Mouse (Mus musculus): Measurements from ENCODE around the gene Pdk2. TPM values are rescaled to one million over a fixed set of nuclear protein-coding genes. Genes with fewer than 3 reads are reported as not detected.
A peak's percentile ranks its signal among the peaks of the same experiment; 100 is the strongest.

Pdk2 gene
- polyA plus RNA-seq, 1 experiment from 2014 or later, result 29.6 TPM

- H3K27ac ChIP-seq (ENCODE audit: low read depth), result no peak overlapping the region
- ATAC-seq (replicated peaks; ENCODE audit: low FRiP score, low TSS enrichment, low read depth), result no peak
These were observed 36.3 kb downstream of the Pdk2 start for GRCm38 (mm10) chr11:95004937-95005198.

GRCm38 (mm10) chr11:95004136-95004936 is 36.8 kb downstream of the Pdk2 start:
- WGBS, result 79% methylated on average over 12 of the region's 12 CpGs
- no peak overlapping the region for H3K4me3 ChIP-seq (ENCODE audit: low read depth, low read length)
- H3K27ac ChIP-seq (ENCODE audit: low read depth), result no peak overlapping the region
- H3K9me3 ChIP-seq (ENCODE audit: control insufficient read depth, low read length), result no peaks in the 10 kb centered on the region
- peaks cover 36% of the 10 kb centered on the region for H3K4me1 ChIP-seq (replicated peaks; ENCODE audit: control insufficient read depth, insufficient read depth, low read length)
- H3K36me3 ChIP-seq (ENCODE audit: control insufficient read depth, insufficient read depth, low read length), result peaks cover 59% of the 10 kb centered on the region
- no peaks in the 10 kb centered on the region for H3K27me3 ChIP-seq (replicated peaks; ENCODE audit: control insufficient read depth, insufficient read depth, low read length)
- no peak for ATAC-seq (replicated peaks; ENCODE audit: low FRiP score, low TSS enrichment, low read depth)
- DNase-seq (ENCODE audit: low spot score), result no peak
- 0 out of 2 replicates have a peak overlapping the region, but pooled peaks have one; percentile 10 for H3K9ac ChIP-seq (ENCODE audit: low read length)
- no peak overlapping the region for H3K4me2 ChIP-seq (ENCODE audit: low read length)

More at GRCm38 (mm10) chr11:95004937-95005198, 36.3 kb downstream of the Pdk2 start:
- no peaks in the 10 kb centered on the region for H3K9me3 ChIP-seq (ENCODE audit: control insufficient read depth, low read length)
- H3K4me1 ChIP-seq (replicated peaks; ENCODE audit: control insufficient read depth, insufficient read depth, low read length), result peaks cover 37% of the 10 kb centered on the region
- no peak for DNase-seq (ENCODE audit: low spot score)
- H3K4me2 ChIP-seq (ENCODE audit: low read length), result no peak overlapping the region
- H3K36me3 ChIP-seq (ENCODE audit: control insufficient read depth, insufficient read depth, low read length), result peaks cover 54% of the 10 kb centered on the region
- no peaks in the 10 kb centered on the region for H3K27me3 ChIP-seq (replicated peaks; ENCODE audit: control insufficient read depth, insufficient read depth, low read length)
- no peak overlapping the region for H3K9ac ChIP-seq (ENCODE audit: low read length)
- WGBS, result 71% methylated on average over 6 of the region's 6 CpGs
- no peak overlapping the region for H3K4me3 ChIP-seq (ENCODE audit: low read depth, low read length)

GRCm38 (mm10) chr11:95002705-95003104 is 38.4 kb downstream of the Pdk2 start:
- Histone ChIP-seq H3K4me3 (ENCODE audit: low read depth, low read length) (no peak overlapping the region), H3K27ac (ENCODE audit: low read depth) (no peak overlapping the region), H3K9ac (ENCODE audit: low read length) (no peak overlapping the region), H3K9me3 (ENCODE audit: control insufficient read depth, low read length) (no peaks in the 10 kb centered on the region), H3K27me3 (replicated peaks; ENCODE audit: control insufficient read depth, insufficient read depth, low read length) (no peaks in the 10 kb centered on the region), H3K4me1 (replicated peaks; ENCODE audit: control insufficient read depth, insufficient read depth, low read length) (peaks cover 30% of the 10 kb centered on the region), H3K36me3 (ENCODE audit: control insufficient read depth, insufficient read depth, low read length) (peaks cover 76% of the 10 kb centered on the region), H3K4me2 (ENCODE audit: low read length) (no peak overlapping the region)
- no peak for DNase-seq (ENCODE audit: low spot score)
- ATAC-seq (replicated peaks; ENCODE audit: low FRiP score, low TSS enrichment, low read depth), result no peak
- 95% methylated on average over 8 of the region's 8 CpGs for WGBS

- H3K27me3 ChIP-seq (replicated peaks; ENCODE audit: control insufficient read depth, insufficient read depth, low read length), result no peaks in the 10 kb centered on the region
- peaks cover 85% of the 10 kb centered on the region for H3K36me3 ChIP-seq (ENCODE audit: control insufficient read depth, insufficient read depth, low read length)
- no peak overlapping the region for H3K4me2 ChIP-seq (ENCODE audit: low read length)
- no peaks in the 10 kb centered on the region for H3K9me3 ChIP-seq (ENCODE audit: control insufficient read depth, low read length)
- ATAC-seq (replicated peaks; ENCODE audit: low FRiP score, low TSS enrichment, low read depth) (no peak), DNase-seq (ENCODE audit: low spot score) (no peak)
- no peak overlapping the region for H3K27ac ChIP-seq (ENCODE audit: low read depth)
- 86% methylated on average over 21 of the region's 21 CpGs for WGBS
- H3K9ac ChIP-seq (ENCODE audit: low read length), result no peak overlapping the region
- H3K4me3 ChIP-seq (ENCODE audit: low read depth, low read length), result no peak overlapping the region
- peaks cover 22% of the 10 kb centered on the region for H3K4me1 ChIP-seq (replicated peaks; ENCODE audit: control insufficient read depth, insufficient read depth, low read length)
These were observed 39.4 kb downstream of the Pdk2 start for GRCm38 (mm10) chr11:95001584-95002347.

- Histone ChIP-seq H3K27ac (ENCODE audit: low read depth) (0 out of 2 replicates have a peak overlapping the region, but pooled peaks have one; percentile 47), H3K4me3 (ENCODE audit: low read depth, low read length) (no peak overlapping the region), H3K36me3 (ENCODE audit: control insufficient read depth, insufficient read depth, low read length) (peaks cover 90% of the 10 kb centered on the region), H3K27me3 (replicated peaks; ENCODE audit: control insufficient read depth, insufficient read depth, low read length) (no peaks in the 10 kb centered on the region), H3K4me1 (replicated peaks; ENCODE audit: control insufficient read depth, insufficient read depth, low read length) (peaks cover 18% of the 10 kb centered on the region), H3K9me3 (ENCODE audit: control insufficient read depth, low read length) (no peaks in the 10 kb centered on the region), H3K9ac (ENCODE audit: low read length) (no peak overlapping the region), H3K4me2 (ENCODE audit: low read length) (no peak overlapping the region)
- peak; percentile 79 for DNase-seq (ENCODE audit: low spot score)
- WGBS, result 3% methylated on average over 8 of the region's 8 CpGs
- ATAC-seq (replicated peaks; ENCODE audit: low FRiP score, low TSS enrichment, low read depth), result peak; percentile 42; the same call in 1 of the 2 replicates
These were observed 40.1 kb downstream of the Pdk2 start for GRCm38 (mm10) chr11:95001058-95001457.

GRCm38 (mm10) chr11:95000548-95000947 is 40.6 kb downstream of the Pdk2 start:
- Histone ChIP-seq H3K27ac (ENCODE audit: low read depth) (peak overlapping the region; percentile 47; the same call in 1 of the 2 replicates), H3K27me3 (replicated peaks; ENCODE audit: control insufficient read depth, insufficient read depth, low read length) (no peaks in the 10 kb centered on the region), H3K4me2 (ENCODE audit: low read length) (no peak overlapping the region), H3K9ac (ENCODE audit: low read length) (no peak overlapping the region), H3K9me3 (ENCODE audit: control insufficient read depth, low read length) (no peaks in the 10 kb centered on the region), H3K4me1 (replicated peaks; ENCODE audit: control insufficient read depth, insufficient read depth, low read length) (peaks cover 20% of the 10 kb centered on the region), H3K36me3 (ENCODE audit: control insufficient read depth, insufficient read depth, low read length) (peaks cover 91% of the 10 kb centered on the region), H3K4me3 (ENCODE audit: low read depth, low read length) (no peak overlapping the region)
- WGBS, result 31% methylated on average over 4 of the region's 4 CpGs
- DNase-seq (ENCODE audit: low spot score) (no peak), ATAC-seq (replicated peaks; ENCODE audit: low FRiP score, low TSS enrichment, low read depth) (no peak)

GRCm38 (mm10) chr11:95000128-95000527 is 41.0 kb downstream of the Pdk2 start:
- Histone ChIP-seq H3K4me1 (replicated peaks; ENCODE audit: control insufficient read depth, insufficient read depth, low read length) (peaks cover 24% of the 10 kb centered on the region), H3K4me2 (ENCODE audit: low read length) (no peak overlapping the region), H3K9me3 (ENCODE audit: control insufficient read depth, low read length) (no peaks in the 10 kb centered on the region), H3K27me3 (replicated peaks; ENCODE audit: control insufficient read depth, insufficient read depth, low read length) (no peaks in the 10 kb centered on the region), H3K4me3 (ENCODE audit: low read depth, low read length) (no peak overlapping the region), H3K27ac (ENCODE audit: low read depth) (peak overlapping the region; percentile 47; the same call in 1 of the 2 replicates), H3K9ac (ENCODE audit: low read length) (no peak overlapping the region), H3K36me3 (ENCODE audit: control insufficient read depth, insufficient read depth, low read length) (peaks cover 87% of the 10 kb centered on the region)
- no peak for DNase-seq (ENCODE audit: low spot score)
- 72% methylated on average over 8 of the region's 8 CpGs for WGBS
- ATAC-seq (replicated peaks; ENCODE audit: low FRiP score, low TSS enrichment, low read depth), result no peak

GRCm38 (mm10) chr11:94998041-94998531 is 43.1 kb downstream of the Pdk2 start:
- peaks cover 76% of the 10 kb centered on the region for H3K36me3 ChIP-seq (ENCODE audit: control insufficient read depth, insufficient read depth, low read length)
- 74% methylated on average over 16 of the region's 16 CpGs for WGBS
- H3K4me3 ChIP-seq (ENCODE audit: low read depth, low read length), result no peak overlapping the region
- no peak overlapping the region for H3K9ac ChIP-seq (ENCODE audit: low read length)
- no peak; the same call in 1 of the 2 replicates for ATAC-seq (replicated peaks; ENCODE audit: low FRiP score, low TSS enrichment, low read depth)
- H3K4me2 ChIP-seq (ENCODE audit: low read length), result no peak overlapping the region
- no peaks in the 10 kb centered on the region for H3K9me3 ChIP-seq (ENCODE audit: control insufficient read depth, low read length)
- H3K27ac ChIP-seq (ENCODE audit: low read depth), result no peak overlapping the region
- H3K27me3 ChIP-seq (replicated peaks; ENCODE audit: control insufficient read depth, insufficient read depth, low read length), result no peaks in the 10 kb centered on the region
- H3K4me1 ChIP-seq (replicated peaks; ENCODE audit: control insufficient read depth, insufficient read depth, low read length), result peaks cover 44% of the 10 kb centered on the region
- no peak for DNase-seq (ENCODE audit: low spot score)
